In genomic region chr7:110561647-110562046, GRCm38 (mm10) we compare ENCODE assay signal across 34 mouse cellular contexts.
"Had no signal": no experiment of that assay in that cellular context is flagged by ENCODE, and none has a peak within 500 bp of the region (broad histone marks: within the 10 kb centered on the region; RNA-seq: fewer than 3 reads in every experiment).

No protein-coding gene starts in this region.

- DNase-seq: heart, postnatal 10 days; heart, postnatal 14 days; heart, postnatal 36 days; heart, postnatal 4 days; kidney, adult 11 months; kidney, adult 18-20 months; kidney, adult 2 months; kidney, adult 8-10 months; kidney, adult 9 months; kidney, postnatal 10 days; kidney, postnatal 14 days; kidney, postnatal 25 days; kidney, postnatal 36 days; kidney, postnatal 4 days; layer of hippocampus, adult 9-11 months; layer of hippocampus, postnatal 36 days had no signal

- H3K27ac ChIP-seq: heart, embryonic 13.5 days; heart, embryonic 15.5 days; hindbrain, embryonic 10.5 days; hindbrain, embryonic 12.5 days; hindbrain, embryonic 13.5 days; hindbrain, embryonic 14.5 days; hindbrain, embryonic 15.5 days; hindbrain, postnatal 0 days; kidney, embryonic 15.5 days; kidney, postnatal 0 days; layer of hippocampus, adult 2 months; left cerebral cortex, adult 2 months had no signal

- H3K4me2 ChIP-seq: heart, embryonic 11.5 days; heart, embryonic 12.5 days; heart, embryonic 13.5 days; heart, embryonic 15.5 days; hindbrain, embryonic 12.5 days; hindbrain, embryonic 13.5 days; hindbrain, embryonic 14.5 days; hindbrain, embryonic 15.5 days; kidney, embryonic 15.5 days had no signal

- H3K27me3 ChIP-seq: heart, embryonic 12.5 days; heart, embryonic 13.5 days; heart, embryonic 15.5 days; hindbrain, embryonic 12.5 days; hindbrain, embryonic 13.5 days; hindbrain, embryonic 15.5 days; kidney, embryonic 15.5 days had no signal

- ATAC-seq: hindbrain, embryonic 16.5 days; hindbrain, postnatal 0 days; inflammation-experienced regulatory T-cells, adult 6 months; intestine, embryonic 16.5 days; intestine, postnatal 0 days had no signal

- H3K4me1 ChIP-seq: hindbrain, embryonic 12.5 days; hindbrain, embryonic 15.5 days; kidney, embryonic 15.5 days had no signal

- H3K9ac ChIP-seq: heart, embryonic 12.5 days; heart, embryonic 13.5 days; heart, embryonic 15.5 days; hindbrain, embryonic 12.5 days; hindbrain, embryonic 13.5 days; hindbrain, embryonic 14.5 days; hindbrain, embryonic 15.5 days; kidney, embryonic 15.5 days had no signal

- H3K9me3 ChIP-seq: heart, embryonic 12.5 days; heart, embryonic 13.5 days; heart, embryonic 15.5 days; hindbrain, embryonic 10.5 days; hindbrain, embryonic 12.5 days; hindbrain, embryonic 13.5 days; hindbrain, embryonic 15.5 days; kidney, embryonic 15.5 days had no signal

- H3K4me3 ChIP-seq: heart, embryonic 12.5 days; heart, embryonic 13.5 days; heart, embryonic 15.5 days; hindbrain, embryonic 10.5 days; hindbrain, embryonic 12.5 days; hindbrain, embryonic 13.5 days; hindbrain, embryonic 15.5 days; kidney, embryonic 15.5 days; layer of hippocampus, adult 2 months; left cerebral cortex, adult 2 months had no signal
